Mouse (Mus musculus): ENCODE measurements around the gene Adgrd1. TPM values are rescaled to one million over a fixed set of nuclear protein-coding genes. Genes with fewer than 3 reads are reported as not detected.
A peak's percentile ranks its signal among the peaks of the same experiment; 100 is the strongest.

Adgrd1 gene
- 0.07 and 0.11 TPM in 2 replicates for polyA plus RNA-seq (2016; fragmentation: Nextera tagmentation; extraction: Ambion mirVana)

DNA sequence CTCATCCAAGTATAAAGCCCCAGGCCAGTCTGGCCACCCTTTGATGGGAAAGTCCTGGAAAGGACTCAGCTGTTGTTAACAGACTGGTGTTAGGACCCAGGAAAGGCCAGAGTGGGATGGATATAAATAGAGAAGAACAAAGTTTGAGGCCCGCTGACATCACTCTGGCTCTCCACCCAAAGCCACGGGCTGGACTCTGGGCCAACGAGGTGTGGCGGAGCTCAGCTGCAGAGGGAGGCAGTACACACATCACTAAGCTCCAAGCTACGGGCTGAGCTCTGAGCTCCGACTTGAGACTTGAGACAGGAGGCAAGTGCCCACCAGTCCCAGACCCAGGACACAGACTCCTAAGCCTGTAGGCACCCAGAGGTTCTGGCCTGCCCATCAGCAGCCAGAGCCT lies at the start of gene Adgrd1:
Gene Adgrd1, plus strand, starts transcription at position 240 of the 400 bp plus-strand sequence.
- Histone ChIP-seq H3K4me2 (replicated peaks) (no peak within 1 kb of the TSS), H3K27ac (replicated peaks) (no peak within 1 kb of the TSS), H3K36me3 (no peaks in the 10 kb centered on the region), H3K4me3 (no peak within 1 kb of the TSS), H3K9ac (replicated peaks) (no peak within 1 kb of the TSS), H3K27me3 (peaks cover 8% of the 10 kb centered on the region; the same call in 1 of the 2 replicates), H3K4me1 (no peaks in the 10 kb centered on the region), H3K9me3 (no peaks in the 10 kb centered on the region)
- ATAC-seq (ENCODE audit: low FRiP score, low read depth): no peak
- 58% methylated on average over 6 of the region's 6 CpGs for WGBS

- ATAC-seq (ENCODE audit: low FRiP score, low read depth): no peak
- no peaks in the 10 kb centered on the region for H3K9me3 ChIP-seq
- H3K4me1 ChIP-seq: peaks cover 37% of the 10 kb centered on the region
- H3K4me2 ChIP-seq (replicated peaks): no peak overlapping the region
- H3K4me3 ChIP-seq: no peak overlapping the region
- 0 out of 2 replicates have a peak overlapping the region, but pooled peaks have one; percentile 15 for H3K27ac ChIP-seq (replicated peaks)
- H3K36me3 ChIP-seq: no peaks in the 10 kb centered on the region
- no peaks in the 10 kb centered on the region for H3K27me3 ChIP-seq
- H3K9ac ChIP-seq (replicated peaks): no peak overlapping the region
- WGBS: 59% methylated on average over 9 of the region's 9 CpGs
Observed at GRCm38 (mm10) chr5:129049372-129049771, 47.2 kb upstream of the Adgrd1 start.

GRCm38 (mm10) chr5:129051910-129052309 lies 44.6 kb upstream of the Adgrd1 start:
- no peak for ATAC-seq (ENCODE audit: low FRiP score, low read depth)
- Histone ChIP-seq H3K4me1 (peaks cover 25% of the 10 kb centered on the region), H3K9ac (replicated peaks) (no peak overlapping the region), H3K36me3 (no peaks in the 10 kb centered on the region), H3K4me2 (replicated peaks) (no peak overlapping the region), H3K9me3 (no peaks in the 10 kb centered on the region), H3K27me3 (0 out of 2 replicates have a peak, but pooled peaks cover under 1% of the 10 kb centered on the region), H3K4me3 (no peak overlapping the region), H3K27ac (replicated peaks) (no peak overlapping the region)
- WGBS: 87% methylated on average over 3 of the region's 3 CpGs

GRCm38 (mm10) chr5:129052636-129053355 lies 43.8 kb upstream of the Adgrd1 start:
- Histone ChIP-seq H3K4me3 (peak overlapping the region; percentile 4; the same call in 1 of the 2 replicates), H3K27ac (replicated peaks) (peak overlapping the region; percentile 73), H3K36me3 (no peaks in the 10 kb centered on the region), H3K27me3 (peaks cover 10% of the 10 kb centered on the region; the same call in 1 of the 2 replicates), H3K9ac (replicated peaks) (peak overlapping the region; percentile 31; the same call in 1 of the 2 replicates), H3K4me1 (peaks cover 25% of the 10 kb centered on the region), H3K4me2 (replicated peaks) (peak overlapping the region; percentile 36), H3K9me3 (no peaks in the 10 kb centered on the region)
- ATAC-seq (ENCODE audit: low FRiP score, low read depth): peak; percentile 89
- WGBS: 17% methylated on average over 20 of the region's 20 CpGs

- no peak overlapping the region for H3K4me2 ChIP-seq (replicated peaks)
- WGBS: 88% methylated on average over 9 of the region's 9 CpGs
- no peak for ATAC-seq (ENCODE audit: low FRiP score, low read depth)
Observed at GRCm38 (mm10) chr5:129054675-129055284, 41.8 kb upstream of the Adgrd1 start.

DNA sequence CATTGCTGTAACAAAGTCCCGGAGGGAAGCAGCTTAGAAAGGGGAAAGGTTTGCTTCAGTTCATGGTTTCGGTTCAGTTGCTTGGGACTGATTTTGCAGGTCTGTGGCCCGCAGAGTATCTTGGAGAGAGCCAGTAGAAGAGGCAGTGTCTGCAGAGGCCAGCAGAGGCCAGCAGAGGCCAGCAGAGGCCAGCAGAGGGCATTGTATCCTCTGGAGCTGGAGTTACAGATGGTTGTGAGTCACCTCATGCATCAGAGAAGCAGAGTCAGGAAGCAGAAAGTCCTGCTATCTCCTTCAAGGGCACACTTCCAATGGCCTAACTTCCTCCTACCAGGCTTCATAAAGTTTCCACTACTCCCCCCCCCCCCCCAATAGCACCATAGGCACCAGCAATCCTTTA lies 37.4 kb upstream of the Adgrd1 start:
- WGBS: 93% methylated on average over 3 of the region's 3 CpGs

More at GRCm38 (mm10) chr5:129054675-129055284, 41.8 kb upstream of the Adgrd1 start:
- Histone ChIP-seq H3K9ac (replicated peaks) (no peak overlapping the region), H3K9me3 (no peaks in the 10 kb centered on the region), H3K27me3 (peaks cover 11% of the 10 kb centered on the region; the same call in 1 of the 2 replicates), H3K36me3 (no peaks in the 10 kb centered on the region), H3K27ac (replicated peaks) (no peak overlapping the region), H3K4me1 (peaks cover 12% of the 10 kb centered on the region), H3K4me3 (no peak overlapping the region)

GRCm38 (mm10) chr5:129061579-129061978 lies 35.0 kb upstream of the Adgrd1 start:
- H3K27ac ChIP-seq (replicated peaks): no peak overlapping the region
- H3K36me3 ChIP-seq: no peaks in the 10 kb centered on the region
- H3K27me3 ChIP-seq: peaks cover 31% of the 10 kb centered on the region
- H3K4me1 ChIP-seq: peaks cover 5% of the 10 kb centered on the region; the same call in 1 of the 2 replicates
- H3K9me3 ChIP-seq: no peaks in the 10 kb centered on the region
- H3K4me2 ChIP-seq (replicated peaks): no peak overlapping the region
- 29% methylated on average over 13 of the region's 13 CpGs for WGBS
- no peak overlapping the region for H3K4me3 ChIP-seq
- no peak overlapping the region for H3K9ac ChIP-seq (replicated peaks)
- ATAC-seq (ENCODE audit: low FRiP score, low read depth): no peak

More for the DNA sequence above, 37.4 kb upstream of the Adgrd1 start:
- no peak for ATAC-seq (ENCODE audit: low FRiP score, low read depth)
- peaks cover 5% of the 10 kb centered on the region; the same call in 1 of the 2 replicates for H3K4me1 ChIP-seq
- no peaks in the 10 kb centered on the region for H3K9me3 ChIP-seq
- H3K4me3 ChIP-seq: no peak overlapping the region
- H3K27ac ChIP-seq (replicated peaks): no peak overlapping the region
- H3K9ac ChIP-seq (replicated peaks): no peak overlapping the region
- peaks cover 31% of the 10 kb centered on the region for H3K27me3 ChIP-seq
- no peaks in the 10 kb centered on the region for H3K36me3 ChIP-seq
- no peak overlapping the region for H3K4me2 ChIP-seq (replicated peaks)

- 14% methylated on average over 21 of the region's 21 CpGs for WGBS
- ATAC-seq (ENCODE audit: low FRiP score, low read depth): peak; percentile 49; the same call in 1 of the 2 replicates
Observed at GRCm38 (mm10) chr5:129063037-129063791, 33.3 kb upstream of the Adgrd1 start.

DNA sequence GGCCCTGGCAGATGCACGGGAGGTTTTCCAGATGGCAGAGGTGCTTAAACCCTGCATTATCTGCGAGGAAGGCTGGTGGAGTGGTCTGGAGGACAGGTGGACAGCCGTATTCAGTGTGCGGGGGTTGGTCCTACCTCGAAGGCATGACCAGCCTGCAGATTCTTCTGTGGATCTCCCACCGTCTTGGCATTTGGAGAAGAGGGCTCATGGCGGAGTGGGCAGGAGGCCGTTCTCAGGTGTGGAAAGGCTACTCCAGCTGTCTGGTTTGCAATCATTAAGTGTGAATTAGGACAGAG lies 32.8 kb upstream of the Adgrd1 start:
- 0 out of 2 replicates have a peak, but pooled peaks have one; percentile 12 for ATAC-seq (ENCODE audit: low FRiP score, low read depth)
- Histone ChIP-seq H3K4me3 (peak overlapping the region; percentile 18; the same call in 1 of the 2 replicates), H3K36me3 (no peaks in the 10 kb centered on the region), H3K4me1 (peaks cover 5% of the 10 kb centered on the region; the same call in 1 of the 2 replicates), H3K27me3 (peaks cover 20% of the 10 kb centered on the region), H3K27ac (replicated peaks) (no peak overlapping the region), H3K9ac (replicated peaks) (no peak overlapping the region), H3K4me2 (replicated peaks) (peak overlapping the region; percentile 49), H3K9me3 (no peaks in the 10 kb centered on the region)
- 51% methylated on average over 8 of the region's 8 CpGs for WGBS

More at GRCm38 (mm10) chr5:129063037-129063791, 33.3 kb upstream of the Adgrd1 start:
- Histone ChIP-seq H3K27ac (replicated peaks) (no peak overlapping the region), H3K9me3 (no peaks in the 10 kb centered on the region), H3K36me3 (no peaks in the 10 kb centered on the region), H3K27me3 (peaks cover 20% of the 10 kb centered on the region), H3K4me2 (replicated peaks) (peak overlapping the region; percentile 49), H3K4me1 (peaks cover 5% of the 10 kb centered on the region; the same call in 1 of the 2 replicates), H3K4me3 (peak overlapping the region; percentile 18; the same call in 1 of the 2 replicates), H3K9ac (replicated peaks) (no peak overlapping the region)

- ATAC-seq (ENCODE audit: low FRiP score, low read depth): no peak
- Histone ChIP-seq H3K27ac (replicated peaks) (no peak overlapping the region), H3K9me3 (no peaks in the 10 kb centered on the region), H3K4me3 (no peak overlapping the region), H3K27me3 (peaks cover 20% of the 10 kb centered on the region), H3K4me1 (peaks cover 5% of the 10 kb centered on the region; the same call in 1 of the 2 replicates), H3K36me3 (no peaks in the 10 kb centered on the region), H3K4me2 (replicated peaks) (no peak overlapping the region), H3K9ac (replicated peaks) (no peak overlapping the region)
- WGBS: 81% methylated on average over 11 of the region's 11 CpGs
Observed at GRCm38 (mm10) chr5:129064186-129064585, 32.4 kb upstream of the Adgrd1 start.

DNA sequence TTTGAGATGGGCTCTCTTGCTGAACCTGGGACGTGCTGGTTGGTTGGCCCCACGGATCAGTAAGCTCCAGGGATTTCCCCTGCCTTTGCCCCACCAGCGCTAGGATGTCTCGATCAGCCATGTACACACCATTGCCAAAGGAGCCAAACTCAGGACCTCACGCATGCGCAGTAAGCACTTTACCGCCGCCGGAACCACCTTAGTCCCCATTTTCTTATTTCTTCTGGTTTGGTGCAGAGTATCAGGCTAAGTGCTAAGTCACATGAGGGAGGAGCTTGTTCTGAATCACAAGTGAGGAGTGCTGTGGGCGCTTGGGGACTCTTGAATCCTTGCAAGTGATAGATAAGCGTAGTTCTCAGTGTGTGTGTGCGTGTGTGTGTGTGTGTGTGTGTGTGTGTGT lies 31.2 kb upstream of the Adgrd1 start:
- WGBS: 86% methylated on average over 12 of the region's 12 CpGs
- no peaks in the 10 kb centered on the region for H3K36me3 ChIP-seq
- H3K9me3 ChIP-seq: no peaks in the 10 kb centered on the region

More for the DNA sequence above, 31.2 kb upstream of the Adgrd1 start:
- Histone ChIP-seq H3K27ac (replicated peaks) (no peak overlapping the region), H3K9ac (replicated peaks) (no peak overlapping the region), H3K4me1 (peaks cover 5% of the 10 kb centered on the region; the same call in 1 of the 2 replicates), H3K27me3 (peaks cover 20% of the 10 kb centered on the region), H3K4me3 (no peak overlapping the region), H3K4me2 (replicated peaks) (no peak overlapping the region)
- ATAC-seq (ENCODE audit: low FRiP score, low read depth): no peak

All from midbrain, embryonic 12.5 days (tissue).